Mouse (Mus musculus): Measurements from ENCODE around the gene Pwp1. TPM values are rescaled to one million over a fixed set of nuclear protein-coding genes. Genes with fewer than 3 reads are reported as not detected.
A peak's percentile ranks its signal among the peaks of the same experiment; 100 is the strongest.

Pwp1 gene
- total and polyA plus RNA-seq, 2 experiments from 2014 or later = 56.3 to 60.9 TPM

DNA sequence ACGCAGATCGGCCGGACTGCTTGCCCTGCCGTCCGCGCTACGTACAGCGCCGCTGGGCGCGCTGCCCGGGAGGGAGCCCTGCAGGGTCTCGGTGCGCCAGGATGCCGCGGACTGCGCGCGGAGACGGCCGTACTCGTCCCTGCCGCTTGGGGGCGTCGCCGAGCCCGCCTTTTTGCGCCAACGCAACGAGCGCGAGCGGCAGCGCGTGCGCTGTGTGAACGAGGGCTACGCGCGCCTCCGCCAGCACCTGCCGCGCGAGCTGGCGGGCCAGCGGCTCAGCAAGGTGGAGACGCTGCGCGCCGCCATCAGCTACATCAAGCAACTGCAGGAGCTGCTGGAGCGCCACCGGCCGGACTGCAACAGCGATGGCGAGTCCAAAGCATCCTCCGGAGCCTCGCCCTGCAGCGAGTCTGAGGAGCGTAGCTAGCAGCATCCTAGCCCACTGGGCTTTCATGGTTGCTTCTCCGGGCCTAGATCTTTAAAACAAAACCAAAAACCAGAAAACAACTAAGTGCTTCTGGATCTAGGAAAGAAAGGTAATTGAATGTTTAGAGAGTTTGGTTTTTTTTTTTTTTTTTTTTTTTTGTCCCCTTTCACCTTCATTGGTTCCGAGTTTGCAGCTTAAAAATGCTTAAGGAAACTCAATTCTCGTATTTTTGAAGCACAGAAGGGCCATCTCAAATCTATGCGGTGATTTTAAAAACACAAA is 99.4 kb downstream of the Pwp1 start:
- no peaks in the 10 kb centered on the region for H3K27me3 ChIP-seq (ENCODE audit: insufficient read depth, low read length)
- no peaks in the 10 kb centered on the region for H3K9me3 ChIP-seq (ENCODE audit: low read length)
- H3K4me2 ChIP-seq (ENCODE audit: low read depth) = peak overlapping the region; percentile 85
- H3K36me3 ChIP-seq (ENCODE audit: insufficient read depth) = no peaks in the 10 kb centered on the region
- H3K27ac ChIP-seq (ENCODE audit: low read depth, low read length) = no peak overlapping the region
- H3K9ac ChIP-seq = peak overlapping the region; percentile 62
- H3K4me1 ChIP-seq (ENCODE audit: insufficient read depth) = peaks cover 15% of the 10 kb centered on the region; the same call in 1 of the 2 replicates
- ATAC-seq (peak; percentile 94), DNase-seq (peak; percentile 88)
- H3K4me3 ChIP-seq (ENCODE audit: low read depth, low read length) = peak overlapping the region; percentile 53
- peak; percentile 80 for TF ChIP-seq CTCF (IDR thresholded peaks at IDR 0.05; ENCODE audit: low read depth)
- WGBS = 1% methylated on average over 63 of the region's 63 CpGs

DNA sequence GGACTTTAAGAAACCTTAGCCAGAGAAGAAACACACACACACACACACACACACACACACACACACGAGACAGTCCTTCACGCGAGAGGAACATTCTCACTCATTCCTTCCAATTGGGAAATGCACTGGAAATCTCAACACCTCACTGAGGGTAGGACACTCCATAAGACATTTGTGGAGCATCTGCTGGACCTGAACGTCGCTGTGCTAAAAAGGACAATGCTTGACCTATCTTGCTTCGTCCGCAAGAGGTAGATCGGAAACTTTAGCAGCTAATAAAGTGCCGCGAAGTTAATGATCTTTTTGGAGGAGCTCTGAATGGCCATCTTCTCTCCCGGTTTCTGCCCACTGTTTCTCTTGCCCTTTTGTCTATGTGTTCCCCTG is 99.9 kb downstream of the Pwp1 start:
- H3K9ac ChIP-seq = peak overlapping the region; percentile 62
- no peak for TF ChIP-seq CTCF (IDR thresholded peaks at IDR 0.05; ENCODE audit: low read depth)
- 38% methylated on average over 11 of the region's 11 CpGs for WGBS

DNA sequence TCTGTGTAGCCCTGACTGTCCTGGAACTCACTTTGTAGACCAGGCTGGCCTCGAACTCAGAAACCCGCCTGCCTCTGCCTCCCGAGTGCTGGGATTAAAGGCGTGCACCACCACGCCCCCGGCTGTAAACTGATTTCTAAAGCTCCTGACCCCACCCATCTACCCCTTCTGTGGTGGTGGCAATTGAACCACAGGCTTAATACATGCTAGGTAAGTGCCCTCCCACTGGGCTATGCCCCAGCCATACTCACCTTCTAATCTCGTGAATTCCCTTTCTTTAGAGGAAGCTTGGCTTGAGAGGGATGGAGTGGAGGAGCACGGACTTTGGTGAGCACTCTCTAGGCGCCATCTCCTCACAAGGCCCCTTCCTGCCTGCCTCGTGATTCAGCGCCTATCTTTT is 100.7 kb downstream of the Pwp1 start:
- no peak overlapping the region for H3K4me3 ChIP-seq (ENCODE audit: low read depth, low read length)

More for the DNA sequence above, 99.9 kb downstream of the Pwp1 start:
- Histone ChIP-seq H3K4me3 (ENCODE audit: low read depth, low read length) (peak overlapping the region; percentile 53), H3K27me3 (ENCODE audit: insufficient read depth, low read length) (no peaks in the 10 kb centered on the region), H3K27ac (ENCODE audit: low read depth, low read length) (no peak overlapping the region), H3K9me3 (ENCODE audit: low read length) (no peaks in the 10 kb centered on the region), H3K4me1 (ENCODE audit: insufficient read depth) (peaks cover 15% of the 10 kb centered on the region; the same call in 1 of the 2 replicates), H3K4me2 (ENCODE audit: low read depth) (peak overlapping the region; percentile 85), H3K36me3 (ENCODE audit: insufficient read depth) (no peaks in the 10 kb centered on the region)
- DNase-seq (peak; percentile 27), ATAC-seq (no peak)

DNA sequence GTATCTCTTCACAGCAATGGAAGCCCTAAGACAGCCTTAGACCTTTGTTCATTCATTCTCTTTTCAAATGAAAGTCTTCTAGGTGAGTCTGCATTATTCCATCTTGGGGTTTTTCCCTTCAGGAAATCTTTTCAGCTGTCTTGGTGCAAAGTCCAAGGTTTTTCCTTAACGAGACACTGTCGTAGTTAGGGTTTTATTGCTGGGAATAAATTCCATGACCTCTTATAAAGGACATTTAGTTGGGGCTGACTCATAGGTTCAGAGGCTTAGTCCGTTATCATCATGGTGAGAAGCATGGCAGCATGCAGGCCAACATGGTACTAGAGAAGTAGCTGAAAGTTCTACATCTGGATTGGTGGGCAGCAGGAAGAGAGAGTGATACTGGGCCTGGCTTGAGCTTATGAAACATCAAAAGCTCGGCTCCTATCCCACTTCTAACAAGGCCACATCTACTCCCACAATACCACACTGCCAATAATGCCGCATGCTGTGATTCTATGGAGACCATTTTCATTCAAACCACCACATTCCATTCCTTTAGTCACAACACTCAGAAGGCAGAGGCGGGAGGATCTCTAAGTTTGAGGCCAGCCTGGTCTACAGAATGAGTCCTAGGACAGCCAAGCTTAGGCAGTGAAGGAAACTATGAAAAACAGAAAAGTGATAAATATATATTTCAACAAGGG is 107.1 kb downstream of the Pwp1 start:
- Histone ChIP-seq H3K4me2 (ENCODE audit: low read depth) (no peak overlapping the region), H3K9me3 (ENCODE audit: low read length) (no peaks in the 10 kb centered on the region), H3K27ac (ENCODE audit: low read depth, low read length) (no peak overlapping the region), H3K27me3 (ENCODE audit: insufficient read depth, low read length) (no peaks in the 10 kb centered on the region), H3K4me3 (ENCODE audit: low read depth, low read length) (no peak overlapping the region), H3K9ac (no peak overlapping the region), H3K4me1 (ENCODE audit: insufficient read depth) (no peaks in the 10 kb centered on the region), H3K36me3 (ENCODE audit: insufficient read depth) (peaks cover 49% of the 10 kb centered on the region)
- ATAC-seq (no peak), DNase-seq (no peak)
- TF ChIP-seq CTCF (IDR thresholded peaks at IDR 0.05; ENCODE audit: low read depth) = no peak
- 96% methylated on average over 6 of the region's 6 CpGs for WGBS

More for the DNA sequence above, 100.7 kb downstream of the Pwp1 start:
- no peak overlapping the region for H3K9ac ChIP-seq
- DNase-seq = no peak
- H3K27me3 ChIP-seq (ENCODE audit: insufficient read depth, low read length) = no peaks in the 10 kb centered on the region
- no peak for TF ChIP-seq CTCF (IDR thresholded peaks at IDR 0.05; ENCODE audit: low read depth)
- WGBS = 96% methylated on average over 11 of the region's 11 CpGs
- H3K36me3 ChIP-seq (ENCODE audit: insufficient read depth) = no peaks in the 10 kb centered on the region
- no peak overlapping the region for H3K4me2 ChIP-seq (ENCODE audit: low read depth)
- no peak overlapping the region for H3K27ac ChIP-seq (ENCODE audit: low read depth, low read length)
- H3K9me3 ChIP-seq (ENCODE audit: low read length) = no peaks in the 10 kb centered on the region
- H3K4me1 ChIP-seq (ENCODE audit: insufficient read depth) = peaks cover 15% of the 10 kb centered on the region; the same call in 1 of the 2 replicates
- no peak for ATAC-seq

Other genes starting within 250 kb of the Pwp1 start
- gene Prdm4, start 87.6 kb downstream of the Pwp1 start, total RNA-seq (2014; rRNA removed) = 51.6 and 65.0 TPM in 2 replicates
- gene Prdm4, start 87.6 kb downstream of the Pwp1 start, polyA plus RNA-seq (2015; fragmentation: Nextera tagmentation; extraction: Ambion mirVana) = 12.8 and 14.6 TPM in 2 replicates
- gene Ascl4, start 98.2 kb downstream of the Pwp1 start, total RNA-seq (2014; rRNA removed) = 0.08 and 0.24 TPM in 2 replicates
- 0.18 and 0.34 TPM in 2 replicates for gene Ascl4, start 98.2 kb downstream of the Pwp1 start, polyA plus RNA-seq (2015; fragmentation: Nextera tagmentation; extraction: Ambion mirVana)
- gene Rtcb, start 128.3 kb downstream of the Pwp1 start, total RNA-seq (2014; rRNA removed) = 134 and 139 TPM in 2 replicates
- gene Rtcb, start 128.3 kb downstream of the Pwp1 start, polyA plus RNA-seq (2015; fragmentation: Nextera tagmentation; extraction: Ambion mirVana) = 182 TPM in 2 replicates
- 0.10 TPM in 1 of 2 replicates, not detected in the other for gene Bpifc, start 182.4 kb downstream of the Pwp1 start, total RNA-seq (2014; rRNA removed)
- 0.13 TPM in 1 of 2 replicates, not detected in the other for gene Bpifc, start 182.4 kb downstream of the Pwp1 start, polyA plus RNA-seq (2015; fragmentation: Nextera tagmentation; extraction: Ambion mirVana)
- 10.0 and 15.0 TPM in 2 replicates for gene Fbxo7, start 192.5 kb downstream of the Pwp1 start, total RNA-seq (2014; rRNA removed)
- gene Fbxo7, start 192.5 kb downstream of the Pwp1 start, polyA plus RNA-seq (2015; fragmentation: Nextera tagmentation; extraction: Ambion mirVana) = 20.5 and 23.2 TPM in 2 replicates